In genomic region chr1:178527185-178527546, GRCm38 (mm10) we compare ENCODE assay signal across 8 mouse cellular contexts. TPM values are rescaled to one million over a fixed set of nuclear protein-coding genes. Genes with fewer than 3 reads are reported as not detected.
DNase-seq lines count a peak whose midpoint lies in the region; ATAC-seq lines count a peak whose summit lies in the region.

No protein-coding gene starts in this region.

- peaks cover 41% of the 10 kb centered on the region for H3K4me1 ChIP-seq in megakaryocyte, embryonic 14.5 days

- peaks cover 3% of the 10 kb centered on the region; the same call in 1 of the 2 replicates for H3K9me3 ChIP-seq in megakaryocyte, embryonic 14.5 days

- H3K27me3 ChIP-seq in megakaryocyte, embryonic 14.5 days (replicated peaks) = peaks cover 58% of the 10 kb centered on the region

- peak; percentile 75 for DNase-seq in gastrocnemius, postnatal 10 days
- peak; percentile 51 to 68 for DNase-seq in left cerebral cortex, adult 8-10 months (ENCODE audit: low spot score in 2 of 2)
- DNase-seq in right cerebral cortex, adult 2 months (ENCODE audit: low spot score in 2 of 2) = peak; percentile 79 to 80
- peak; percentile 50 to 67 for DNase-seq in urinary bladder, postnatal 36 days (ENCODE audit: low spot score in 2 of 2)

- ATAC-seq in activated CD4-positive, CD25-positive, alpha-beta regulatory T cell, adult 4 months = peak; percentile 55
- peak; percentile 46 for ATAC-seq in common myeloid progenitor, adult 5-6 weeks (replicated peaks; ENCODE audit: low read depth, poor library complexity, severe bottlenecking)
- peak; percentile 58 for ATAC-seq in inflammation-experienced regulatory T-cells, adult 6 months

- peak overlapping the region; percentile 88 for H3K4me3 ChIP-seq in megakaryocyte, embryonic 14.5 days (replicated peaks)

- H3K36me3 ChIP-seq in megakaryocyte, embryonic 14.5 days (replicated peaks; ENCODE audit: low read length) = no peaks in the 10 kb centered on the region

RNA-seq across cellular contexts. Expression of gene Kif26b, which starts 1.8 kb away (rescaled TPM):
- polyA plus RNA-seq in activated CD4-positive, CD25-positive, alpha-beta regulatory T cell, adult 4 months (2017; shearing (Covaris generic)) = not detected
- total RNA-seq in common myeloid progenitor, adult 5-6 weeks (2017) = 0.69 and 1.3 TPM in 2 replicates
- 1 to 10 TPM; 1.4 to 1.7 TPM for total RNA-seq in gastrocnemius, postnatal 10 days (2021)
- polyA plus RNA-seq in inflammation-experienced regulatory T-cells, adult 6 months (2017; shearing (Covaris generic)) = not detected
- 10 to 100 TPM in 1 of 4 experiments, 1 to 10 TPM in 3; 9.3 to 10.2 (median 9.4) TPM for total RNA-seq in left cerebral cortex, adult 8-10 months (2022)
- polyA plus RNA-seq in megakaryocyte, embryonic 14.5 days (2012; ENCODE audit: insufficient read depth, low replicate concordance) = not detected in 2 replicates

Comparison
In these comparisons a context has a peak if more than half of its experiments do, and no peak if none do; other contexts are left out.
1. Peak in every context shown above with its lines: DNase-seq, ATAC-seq and H3K4me3 ChIP-seq.